Mouse (Mus musculus): ENCODE data around the gene Clock.

DNA sequence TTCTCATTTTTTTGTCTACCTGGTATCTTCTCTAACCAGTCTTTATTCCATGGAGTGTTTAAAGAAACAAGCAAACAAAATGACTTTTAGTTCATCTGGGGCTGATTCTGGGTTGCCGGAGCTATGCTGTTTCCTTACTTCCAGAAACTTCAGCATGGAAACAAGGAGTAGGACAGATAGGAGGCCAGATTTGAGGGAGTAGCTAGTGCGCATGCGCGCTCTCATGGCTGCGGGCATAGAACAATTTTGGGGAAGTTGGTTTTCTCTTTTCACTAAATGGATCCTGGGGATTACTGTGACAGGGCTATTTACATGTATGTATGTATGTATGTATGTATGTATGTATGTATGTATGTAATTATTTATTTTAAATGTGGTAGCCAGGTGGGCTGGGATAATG, 125.4 kb downstream of the Clock start:
- TF ChIP-seq TAL1 (IDR thresholded peaks at IDR 0.05; ENCODE audit: low read length) (no peak), GATA1 (IDR thresholded peaks at IDR 0.05; ENCODE audit: low read length) (no peak)

Data from erythroblast, embryonic 14.5 days (primary cell).